Mouse (Mus musculus): ENCODE results near the gene Tmem104.

Gene Tmem104

DNA sequence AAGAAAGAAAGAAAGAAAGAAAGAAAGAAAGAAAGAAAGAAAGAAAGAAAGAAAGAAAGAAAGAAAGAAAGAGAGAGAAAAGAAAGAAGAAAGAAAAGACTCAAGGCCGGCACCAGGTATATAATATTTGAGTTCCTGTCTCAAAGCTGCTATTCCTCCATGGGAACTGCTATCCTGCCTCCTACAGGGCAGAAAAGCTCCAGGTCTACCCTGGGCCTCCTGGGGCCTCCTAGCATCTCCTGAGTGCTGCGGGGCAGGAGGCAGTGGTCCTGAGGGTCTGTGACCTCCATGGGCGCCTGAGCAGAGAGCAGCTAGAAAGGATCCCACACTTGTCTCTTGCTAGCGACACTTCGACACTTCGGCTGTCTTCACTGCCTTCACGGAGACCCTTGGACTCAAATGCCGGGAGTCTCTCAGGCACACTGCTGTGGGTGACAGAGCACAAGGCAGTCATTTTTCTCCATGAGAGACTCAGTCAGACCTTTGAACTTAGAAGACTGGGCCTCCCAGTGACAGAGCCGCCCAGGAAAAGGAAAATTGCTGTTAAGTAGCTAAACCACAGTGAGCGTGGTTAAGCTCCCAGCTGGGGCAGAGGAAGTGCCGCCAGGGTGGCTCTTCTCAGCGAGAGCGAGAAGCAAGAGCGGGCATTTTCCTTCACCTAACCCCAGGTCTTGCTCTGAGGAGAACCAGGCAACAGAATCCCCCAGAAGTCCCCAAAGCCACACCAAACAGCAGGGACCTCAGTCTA lies 44.1 kb downstream of the Tmem104 start:
- no peak for DNase-seq (ENCODE audit: low spot score)

DNA sequence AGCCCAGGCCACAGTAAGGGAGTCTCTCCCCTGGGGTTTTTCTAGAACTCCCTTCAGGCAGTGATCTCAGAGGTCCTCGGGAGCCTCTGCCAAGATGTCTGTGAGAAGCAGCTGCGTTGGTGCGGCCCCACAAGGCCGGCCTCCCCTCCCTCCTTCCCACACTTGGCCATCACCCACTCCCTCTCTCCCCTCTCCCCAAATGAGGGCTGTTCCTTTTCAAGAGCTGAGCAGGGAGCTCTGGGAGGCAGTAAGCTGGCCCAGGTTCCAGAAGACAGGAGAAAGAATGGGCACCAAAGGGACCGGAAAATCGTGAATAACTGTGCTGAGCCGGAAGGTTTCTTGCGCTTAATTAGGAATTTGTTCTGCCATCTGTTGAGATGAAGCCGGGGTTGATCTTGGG lies 44.6 kb downstream of the Tmem104 start:
- DNase-seq (ENCODE audit: low spot score): no peak

GRCm38 (mm10) chr11:115232889-115233288 lies 45.6 kb downstream of the Tmem104 start:
- no peak for DNase-seq (ENCODE audit: low spot score)

GRCm38 (mm10) chr11:115233526-115234290 lies 46.4 kb downstream of the Tmem104 start:
- no peak for DNase-seq (ENCODE audit: low spot score)

- peak; percentile 59 for DNase-seq (ENCODE audit: low spot score)
Measured at GRCm38 (mm10) chr11:115234320-115235044, 47.2 kb downstream of the Tmem104 start.

DNA sequence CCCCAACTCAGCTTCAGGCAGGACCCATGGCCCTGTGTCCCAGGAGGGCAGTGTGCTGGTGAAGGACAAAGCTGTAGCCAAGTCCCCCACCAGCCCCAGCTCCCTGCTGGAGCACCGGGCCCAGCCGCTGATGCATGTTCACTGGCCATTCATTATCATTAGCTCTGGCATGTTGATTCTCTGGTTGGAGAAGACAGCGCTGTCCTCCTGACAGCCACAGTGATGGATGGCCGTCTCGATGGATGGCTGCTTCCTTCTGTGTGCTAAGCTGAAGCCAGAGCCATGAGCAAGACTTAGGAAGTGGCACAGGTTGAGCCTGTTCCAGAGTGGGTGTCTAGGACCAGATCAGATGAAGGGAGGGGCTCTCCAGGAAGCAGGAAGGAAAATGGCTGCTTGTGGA lies 49.3 kb downstream of the Tmem104 start:
- DNase-seq (ENCODE audit: low spot score): peak; percentile 53

DNA sequence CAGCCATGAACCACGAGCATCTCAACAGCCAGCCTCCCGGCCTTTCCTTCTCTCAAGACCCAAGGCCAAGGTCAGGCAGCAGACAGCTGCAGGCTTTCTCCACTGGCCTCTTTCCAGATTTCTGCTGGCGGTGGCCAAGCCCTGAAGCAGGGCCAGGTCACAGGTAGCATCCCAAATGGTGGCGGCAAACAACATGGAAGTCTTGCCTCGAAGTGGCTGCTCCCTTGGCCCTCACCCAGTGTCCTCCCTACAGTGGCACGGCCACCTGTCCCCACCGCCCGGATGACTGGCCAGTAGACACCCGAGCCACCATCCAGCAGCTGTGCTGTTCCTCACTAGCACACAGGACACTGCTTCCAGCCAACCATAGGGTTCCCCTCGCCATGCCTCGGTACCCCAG lies 54.1 kb downstream of the Tmem104 start:
- no peak for DNase-seq (ENCODE audit: low spot score)

DNA sequence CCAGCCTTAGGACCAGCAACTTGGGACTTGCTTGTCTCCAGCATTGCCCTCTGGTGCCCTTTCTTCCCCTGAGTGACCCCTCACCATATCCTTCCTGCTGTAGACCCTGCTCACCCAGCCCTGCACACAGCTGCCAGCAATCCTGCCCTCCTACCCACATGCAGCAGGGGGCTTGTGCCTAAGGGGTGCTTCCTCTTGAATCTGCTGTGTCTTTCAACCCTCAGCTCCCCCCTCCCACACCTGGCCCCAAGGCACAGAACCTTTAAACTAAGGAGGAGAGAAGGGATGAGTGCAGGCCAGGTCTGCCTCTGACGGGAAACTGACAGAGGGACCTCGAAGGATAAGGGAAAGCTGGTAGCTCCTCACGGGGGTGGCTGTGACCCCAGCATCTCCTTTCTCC lies 55.5 kb downstream of the Tmem104 start:
- no peak for DNase-seq (ENCODE audit: low spot score)

GRCm38 (mm10) chr11:115243783-115244182 lies 56.5 kb downstream of the Tmem104 start:
- no peak for DNase-seq (ENCODE audit: low spot score)

GRCm38 (mm10) chr11:115244840-115245239 lies 57.6 kb downstream of the Tmem104 start:
- no peak for DNase-seq (ENCODE audit: low spot score)

GRCm38 (mm10) chr11:115246386-115246785 lies 59.1 kb downstream of the Tmem104 start:
- peak; percentile 69 for DNase-seq (ENCODE audit: low spot score)

DNA sequence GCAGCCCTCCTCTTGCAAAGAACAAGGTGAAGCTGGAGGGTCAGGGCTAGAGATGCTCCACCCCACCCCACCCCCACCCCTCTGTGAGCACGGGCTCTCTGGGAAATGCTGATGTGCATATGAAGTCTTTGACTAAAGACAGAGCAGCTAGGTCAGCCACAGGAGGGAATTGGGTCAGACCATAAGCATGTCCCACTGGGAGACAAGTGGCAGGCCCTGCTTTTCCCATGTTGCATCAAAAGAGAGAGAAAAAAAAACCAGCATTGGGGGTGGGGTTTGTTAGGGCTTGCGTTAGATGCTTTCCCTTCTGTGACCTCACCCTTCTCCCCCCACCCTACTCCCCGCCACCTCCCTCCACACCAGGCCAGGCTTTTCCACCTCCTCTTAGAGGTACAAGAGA lies 60.0 kb downstream of the Tmem104 start:
- peak; percentile 71 for DNase-seq (ENCODE audit: low spot score)

- DNase-seq (ENCODE audit: low spot score): no peak
Measured at GRCm38 (mm10) chr11:115247945-115248344, 60.7 kb downstream of the Tmem104 start.

GRCm38 (mm10) chr11:115249721-115250404 lies 62.6 kb downstream of the Tmem104 start:
- no peak for DNase-seq (ENCODE audit: low spot score)

GRCm38 (mm10) chr11:115250405-115251090 lies 63.3 kb downstream of the Tmem104 start:
- no peak for DNase-seq (ENCODE audit: low spot score)

DNA sequence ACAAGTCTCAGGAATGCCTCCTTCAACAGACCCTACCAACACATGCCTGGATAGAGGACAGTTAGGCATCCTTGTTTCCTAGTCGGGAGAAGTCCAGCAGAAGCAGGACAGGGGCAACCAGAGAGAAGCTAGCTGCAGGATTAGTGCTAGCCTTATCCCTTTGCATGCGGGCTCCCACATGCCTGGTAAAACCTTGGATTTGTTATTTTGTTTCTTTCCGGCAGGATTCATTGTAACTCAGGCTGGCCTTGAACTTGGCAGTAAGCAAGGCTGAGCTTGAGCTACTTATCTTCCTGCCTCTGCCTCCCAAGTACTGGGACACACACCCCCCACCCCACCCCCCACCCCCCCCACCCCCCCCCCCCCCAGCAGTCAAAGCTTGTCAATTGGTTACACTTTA lies 64.0 kb downstream of the Tmem104 start:
- no peak for DNase-seq (ENCODE audit: low spot score)

DNA sequence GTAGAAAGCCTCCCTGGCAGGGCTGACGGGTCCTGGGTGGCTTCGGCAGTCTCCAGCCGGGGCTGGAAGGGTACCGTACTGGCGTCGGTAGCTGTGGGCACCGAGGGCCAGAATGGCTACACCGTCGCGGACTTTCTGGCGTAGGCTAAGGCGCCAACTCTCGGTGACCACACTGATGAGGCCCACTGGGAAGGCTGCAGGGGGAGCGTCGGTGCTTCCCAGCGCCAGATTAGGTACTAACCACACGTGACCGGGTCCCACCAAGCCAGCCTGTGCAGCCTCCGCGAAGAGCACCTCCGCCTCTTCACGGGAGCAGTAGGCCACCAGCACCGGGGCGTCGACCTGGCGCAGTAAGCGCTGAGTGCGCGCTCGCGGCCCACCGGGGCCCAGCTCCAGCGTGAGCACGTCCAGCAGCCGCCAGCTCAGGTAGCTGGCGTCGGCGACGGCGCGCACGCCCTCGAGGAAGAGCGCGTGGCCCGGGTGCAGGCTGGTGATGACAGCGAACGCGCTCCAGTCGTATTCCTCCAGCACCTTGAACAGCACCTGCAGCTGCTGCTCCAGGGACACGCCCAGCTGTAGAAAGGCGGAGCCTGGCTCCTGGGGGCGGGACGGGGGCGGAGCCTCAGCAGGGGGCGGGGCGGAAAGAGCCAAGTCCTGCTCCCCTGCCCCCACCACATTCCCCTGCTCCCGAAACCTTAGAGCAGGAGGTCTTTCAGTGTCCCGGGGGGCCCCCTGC lies 70.7 kb downstream of the Tmem104 start:
- no peak for DNase-seq (ENCODE audit: low spot score)

DNA sequence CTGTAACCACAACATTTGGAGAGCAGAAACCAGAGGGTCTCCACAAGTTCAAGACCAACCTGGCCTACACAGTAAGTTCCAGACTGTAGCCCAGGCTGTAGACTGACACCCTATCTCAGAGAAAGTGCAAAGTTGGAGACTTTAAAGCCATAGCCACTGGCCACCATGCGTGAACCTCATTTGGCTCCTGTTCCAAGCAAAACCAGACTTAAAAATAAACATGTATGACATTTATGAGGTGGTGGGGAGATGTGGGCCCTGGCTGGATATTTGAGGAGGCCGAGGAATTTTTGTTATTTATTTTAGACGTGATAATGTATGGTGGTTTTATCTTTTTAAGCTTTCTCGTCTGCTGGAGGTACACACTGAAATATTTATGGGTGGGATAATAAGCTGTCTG lies 71.8 kb downstream of the Tmem104 start:
- DNase-seq (ENCODE audit: low spot score): no peak

DNA sequence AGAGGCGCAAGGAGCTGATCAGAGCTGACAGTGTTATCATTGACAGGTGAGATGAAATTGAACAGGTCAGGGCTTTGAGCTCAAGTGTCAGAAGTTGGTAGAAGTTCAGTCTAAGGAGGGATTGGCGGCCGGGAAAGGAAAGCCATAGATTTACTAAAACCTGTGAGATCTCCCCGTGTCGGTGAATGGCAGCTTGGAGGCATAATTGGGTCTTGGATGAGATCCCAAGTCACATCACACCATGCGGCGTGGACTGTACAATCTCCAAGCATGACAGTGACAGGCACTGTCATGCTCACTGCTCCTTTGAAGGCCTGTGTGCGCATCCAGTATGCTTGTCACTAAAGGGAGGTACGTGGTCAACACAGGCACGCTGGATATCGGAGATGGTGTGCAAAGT lies 75.7 kb downstream of the Tmem104 start:
- peak; percentile 41 for DNase-seq (ENCODE audit: low spot score)

DNA sequence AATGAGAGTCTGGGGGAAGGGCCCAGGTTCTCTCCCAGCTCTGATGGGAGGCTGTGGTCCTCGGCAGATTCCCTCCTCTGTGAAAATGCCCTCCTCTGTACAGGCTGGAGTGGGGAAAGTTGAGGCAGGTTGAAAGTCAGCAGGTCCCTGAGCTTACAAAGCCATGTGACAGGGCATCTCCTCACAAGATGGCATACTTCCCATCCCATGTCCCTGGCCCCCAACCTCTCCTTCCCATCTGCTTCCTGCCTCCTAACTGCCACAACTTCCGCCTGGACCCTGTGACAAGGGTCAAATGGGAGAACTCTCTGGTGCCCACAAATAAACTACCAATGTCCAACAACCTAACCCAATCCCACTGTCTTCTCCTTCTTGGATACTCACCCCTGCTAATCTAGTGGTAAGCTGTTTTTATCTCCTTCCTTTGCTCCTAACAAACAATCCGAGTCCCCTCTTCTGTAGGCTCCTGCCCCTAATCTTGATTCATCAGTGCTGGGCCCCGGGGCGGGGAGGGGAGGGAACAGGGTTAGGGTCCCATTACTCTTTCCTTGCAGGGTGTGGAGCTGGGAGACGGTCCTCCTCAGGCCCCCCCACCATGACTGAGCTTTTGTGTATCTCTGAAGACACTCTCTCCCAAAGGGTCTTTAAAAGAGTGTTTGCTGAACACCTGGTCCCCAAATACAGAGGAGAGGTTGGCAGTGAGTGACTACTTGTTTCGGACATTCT lies 77.0 kb downstream of the Tmem104 start:
- no peak for DNase-seq (ENCODE audit: low spot score)

Data from MN1 (cell line).